Mouse (Mus musculus) C2C12 (cell line): ENCODE measurements around the gene Prr15l. TPM values are rescaled to one million over a fixed set of nuclear protein-coding genes. Genes with fewer than 3 reads are reported as not detected.

Experiments used
- H3K27me3 ChIP-seq: one replicate; pipeline ENCODE4 v1.6.1; 2011; ENCODE audit not compliant: control insufficient read depth, insufficient read depth, insufficient read length
- H3K36me3 ChIP-seq: one replicate; pipeline ENCODE4 v1.6.1; 2011; ENCODE audit not compliant: control insufficient read depth, insufficient read depth
- H3K4me3 ChIP-seq: one replicate; pipeline ENCODE4 v1.5.1; 2011; ENCODE audit warnings: mild to moderate bottlenecking, control low read depth; ENCODE audit not compliant: poor library complexity, insufficient read depth, severe bottlenecking
- H3K79me2 ChIP-seq: one replicate; pipeline ENCODE4 v1.6.1; 2011; ENCODE audit not compliant: control insufficient read depth, insufficient read depth
- H3K79me3 ChIP-seq: one replicate; pipeline ENCODE4 v1.6.1; 2011; ENCODE audit warnings: low read depth, control low read depth
- H3ac ChIP-seq: one replicate; pipeline ENCODE3; 2011; ENCODE audit warnings: low read depth; ENCODE audit not compliant: control insufficient read depth, insufficient read length
- CEBPB ChIP-seq: IDR thresholded peaks from one replicate; pipeline ENCODE4 v1.6.1; 2011; ENCODE audit warnings: low read depth, mild to moderate bottlenecking, control low read depth, moderate library complexity
- CTCF ChIP-seq: IDR thresholded peaks from one replicate; pipeline ENCODE4 v1.5.1; 2011; ENCODE audit not compliant: control insufficient read depth, insufficient read depth, insufficient read length
- FOSL1 ChIP-seq: IDR thresholded peaks from one replicate; pipeline ENCODE4 v1.8.0; 2011; ENCODE audit warnings: mild to moderate bottlenecking, low read length; ENCODE audit not compliant: poor library complexity, insufficient read depth, severe bottlenecking
- MAX ChIP-seq: IDR thresholded peaks from one replicate; pipeline ENCODE4 v1.6.1; 2011; ENCODE audit warnings: mild to moderate bottlenecking, control low read depth
- MYOD1 ChIP-seq: IDR thresholded peaks from one replicate; pipeline ENCODE4 v1.6.1; 2011; ENCODE audit warnings: low read depth; ENCODE audit not compliant: control insufficient read depth, insufficient read length
- MYOG ChIP-seq: IDR thresholded peaks from one replicate; pipeline ENCODE4 v1.6.1; 2011; ENCODE audit not compliant: control insufficient read depth, insufficient read length; ENCODE audit errors: extremely low read depth
- USF1 ChIP-seq: IDR thresholded peaks from one replicate; pipeline ENCODE4 v1.6.1; 2011; ENCODE audit warnings: low read depth, mild to moderate bottlenecking, control low read depth, moderate library complexity
- polyA plus RNA-seq: library from polyadenylated mRNA; unstranded; fragments of >200 nt; fragmentation: generic; extraction: Trizol; gene quantifications from one replicate; pipeline ENCODE4 v1.2.1, GENCODE M21; 2012; ENCODE audit warnings: missing spikeins

Prr15l gene
- polyA plus RNA-seq, 1 experiment = 0.01 TPM

GRCm38 (mm10) chr11:96979329-96979728, 51.4 kb downstream of the Prr15l start:
- Histone ChIP-seq H3K4me3 (no peak overlapping the region), H3K36me3 (no peaks in the 10 kb centered on the region), H3K79me3 (peaks cover 15% of the 10 kb centered on the region), H3K27me3 (no peaks in the 10 kb centered on the region), H3ac (no peak overlapping the region), H3K79me2 (peaks cover 26% of the 10 kb centered on the region)
- no peak for TF ChIP-seq MYOG
- TF ChIP-seq MAX = no peak
- no peak for TF ChIP-seq USF1
- TF ChIP-seq FOSL1 = no peak
- no peak for TF ChIP-seq MYOD1
- TF ChIP-seq CEBPB = no peak
- TF ChIP-seq CTCF = no peak

- peaks cover 19% of the 10 kb centered on the region for H3K79me2 ChIP-seq
- TF ChIP-seq MYOG (no peak), CEBPB (no peak), MYOD1 (no peak), USF1 (no peak), FOSL1 (no peak), MAX (no peak)
- no peaks in the 10 kb centered on the region for H3K36me3 ChIP-seq
- H3K79me3 ChIP-seq = peaks cover 8% of the 10 kb centered on the region
- H3K4me3 ChIP-seq = no peak overlapping the region
- H3K27me3 ChIP-seq = no peaks in the 10 kb centered on the region
- no peak overlapping the region for H3ac ChIP-seq
Measured at GRCm38 (mm10) chr11:96980021-96980420, 52.1 kb downstream of the Prr15l start.

- Histone ChIP-seq H3K27me3 (no peaks in the 10 kb centered on the region), H3K79me3 (no peaks in the 10 kb centered on the region), H3K79me2 (peaks cover 4% of the 10 kb centered on the region), H3K36me3 (no peaks in the 10 kb centered on the region), H3ac (no peak overlapping the region), H3K4me3 (no peak overlapping the region)
- TF ChIP-seq MYOD1 (no peak), MYOG (no peak), FOSL1 (no peak), CEBPB (no peak), MAX (no peak), USF1 (no peak), CTCF (no peak)
Measured at GRCm38 (mm10) chr11:96981461-96981860, 53.6 kb downstream of the Prr15l start.

- no peaks in the 10 kb centered on the region for H3K79me2 ChIP-seq
- H3K79me3 ChIP-seq = no peaks in the 10 kb centered on the region
- H3K4me3 ChIP-seq = no peak overlapping the region
- no peaks in the 10 kb centered on the region for H3K36me3 ChIP-seq
- H3ac ChIP-seq = peak overlapping the region; percentile 42
- peak; percentile 78 for TF ChIP-seq MAX
- TF ChIP-seq MYOG = no peak
- TF ChIP-seq CTCF = peak; percentile 84
- peak; percentile 2 for TF ChIP-seq MYOD1
- no peak for TF ChIP-seq CEBPB
- TF ChIP-seq USF1 = no peak
- no peak for TF ChIP-seq FOSL1
- no peaks in the 10 kb centered on the region for H3K27me3 ChIP-seq
Measured at GRCm38 (mm10) chr11:96982355-96982754, 54.5 kb downstream of the Prr15l start.

GRCm38 (mm10) chr11:96982859-96983258, 55.0 kb downstream of the Prr15l start, which contains the start of gene Sp2:
Gene Sp2 (minus strand): TSS chr11:96982959.
- Histone ChIP-seq H3K4me3 (no peak within 1 kb of the TSS), H3K79me3 (no peaks in the 10 kb centered on the region), H3K79me2 (no peaks in the 10 kb centered on the region), H3ac (peak within 1 kb of the TSS; percentile 42), H3K27me3 (no peaks in the 10 kb centered on the region), H3K36me3 (no peaks in the 10 kb centered on the region)
- no peak for TF ChIP-seq MYOG
- no peak for TF ChIP-seq MAX
- no peak for TF ChIP-seq FOSL1
- TF ChIP-seq CEBPB = no peak
- no peak for TF ChIP-seq CTCF
- no peak for TF ChIP-seq MYOD1
- TF ChIP-seq USF1 = no peak

GRCm38 (mm10) chr11:96984903-96985302, 57.0 kb downstream of the Prr15l start:
- TF ChIP-seq MYOD1 (no peak), MYOG (no peak), CTCF (no peak), MAX (no peak), USF1 (no peak), CEBPB (no peak), FOSL1 (no peak)
- no peaks in the 10 kb centered on the region for H3K79me3 ChIP-seq
- H3K27me3 ChIP-seq = no peaks in the 10 kb centered on the region
- no peak overlapping the region for H3K4me3 ChIP-seq
- H3K79me2 ChIP-seq = no peaks in the 10 kb centered on the region
- H3K36me3 ChIP-seq = no peaks in the 10 kb centered on the region
- no peak overlapping the region for H3ac ChIP-seq
